Mouse (Mus musculus) gastrocnemius, postnatal 4 days (tissue): ENCODE measurements around the gene Cacna2d2. TPM values are rescaled to one million over a fixed set of nuclear protein-coding genes. Genes with fewer than 3 reads are reported as not detected.

Experiments used
- DNase-seq, 2 experiments: peaks; one replicate each; pipeline ENCODE4 v3.0.0; 2021 to 2022; ENCODE audit warnings: low spot score in 2 of 2, mixed read lengths in 2 of 2
- long read RNA-seq, 2 experiments: library from polyadenylated mRNA; stranded (forward); transcript quantifications; one replicate each; pipeline ENCODE4 v2.0.0; 2021
- total RNA-seq, 2 experiments: library from RNA; stranded (reverse); gene quantifications; 2 replicates each; pipeline ENCODE4 v1.2.3; 2021

The Cacna2d2 gene
- total RNA-seq: 1 to 10 TPM; 2.6 to 2.7 TPM
- long read RNA-seq, experiment 1: 0 reads
- long read RNA-seq, experiment 2: 0 reads

DNA sequence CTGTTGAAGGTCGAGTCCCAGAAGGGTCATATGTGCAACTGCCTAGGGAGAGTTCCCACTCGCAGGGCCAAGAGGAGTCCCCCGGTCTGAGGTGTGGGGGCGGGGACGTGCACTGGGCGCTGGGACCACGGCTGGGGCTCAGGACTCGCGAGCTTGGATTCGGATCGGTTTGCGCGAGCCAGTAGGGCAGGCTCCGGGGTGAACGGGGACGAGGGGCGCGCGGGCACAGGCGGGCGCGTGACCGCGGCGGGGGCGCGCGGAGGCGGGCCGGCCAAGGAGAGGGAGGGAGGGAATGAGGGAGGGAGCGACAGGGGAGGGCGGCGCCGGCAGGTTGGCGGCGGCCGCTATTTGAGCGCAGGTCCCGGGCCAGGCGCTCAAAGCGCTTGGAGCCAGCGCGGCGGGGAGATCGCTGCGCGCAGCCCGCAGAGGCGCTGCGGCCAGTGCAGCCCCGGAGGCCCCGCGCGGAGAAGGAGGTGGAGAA, at the start of gene Cacna2d2:
Gene Cacna2d2, plus strand, starts transcription at position 122 of the 481 bp plus-strand sequence.
- DNase-seq: peak; percentile 33 to 38

DNA sequence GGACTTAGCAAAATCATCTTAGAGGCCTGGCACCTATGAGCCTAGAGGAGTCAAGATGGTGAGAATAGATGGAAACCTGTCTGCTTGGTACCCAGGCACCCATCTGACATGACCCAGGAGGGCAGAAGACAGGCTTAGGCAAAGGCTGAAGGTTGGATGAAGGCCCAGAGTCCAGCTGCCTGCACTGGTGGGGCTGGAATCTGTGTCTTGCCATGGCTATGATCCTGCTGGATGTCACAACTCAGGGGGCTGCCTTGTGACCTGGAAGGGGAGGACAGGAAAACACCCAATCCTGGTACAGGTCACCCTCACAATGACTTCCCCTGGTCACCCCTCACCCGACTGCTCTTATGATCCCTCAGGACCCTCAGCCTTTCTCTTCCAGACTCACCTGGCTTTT, 44.6 kb upstream of the Cacna2d2 start:
- DNase-seq: no peak

DNA sequence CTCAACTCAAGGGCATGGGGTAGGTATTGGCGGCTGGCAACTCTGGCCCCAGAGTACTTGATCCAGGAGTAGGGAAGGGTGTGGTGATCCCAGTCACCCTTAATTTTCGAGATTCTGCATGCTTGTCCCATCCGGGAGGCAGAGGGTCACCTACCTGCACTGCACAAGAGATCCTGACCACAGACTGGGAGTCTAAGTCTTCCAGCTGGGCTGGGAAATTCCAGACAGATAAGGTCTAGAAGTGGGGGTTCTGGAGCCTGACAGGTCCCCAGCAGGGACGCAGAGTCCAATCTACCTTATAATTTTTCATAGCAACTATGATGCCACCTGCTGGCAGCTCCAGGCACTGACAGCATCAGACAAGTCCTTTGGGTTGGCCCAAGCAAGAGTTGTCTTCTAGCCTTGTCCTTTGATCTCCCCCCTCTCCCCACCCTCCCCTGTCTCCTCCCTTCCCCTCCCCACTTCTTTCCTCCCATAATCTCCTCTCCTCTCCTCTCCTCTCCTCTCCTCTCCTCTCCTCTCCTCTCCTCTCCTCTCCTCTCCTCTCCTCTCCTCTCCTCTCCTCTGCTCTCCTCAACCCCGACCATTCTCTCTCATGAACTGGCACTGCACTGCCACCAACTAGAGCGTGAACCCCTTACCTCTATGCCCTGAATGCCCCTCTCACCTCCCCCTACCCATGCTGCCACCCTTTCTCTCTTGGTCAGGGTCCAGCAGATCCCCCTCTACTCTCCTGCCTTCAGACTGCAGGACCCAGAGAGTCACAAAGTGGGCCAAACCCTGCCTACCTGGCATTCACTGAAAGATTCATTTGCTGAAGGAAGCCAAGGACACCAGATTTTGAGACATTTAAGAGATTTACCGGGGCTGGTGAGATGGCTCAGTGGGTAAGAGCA, 43.3 kb upstream of the Cacna2d2 start:
- peak; percentile 30 to 58 for DNase-seq

DNA sequence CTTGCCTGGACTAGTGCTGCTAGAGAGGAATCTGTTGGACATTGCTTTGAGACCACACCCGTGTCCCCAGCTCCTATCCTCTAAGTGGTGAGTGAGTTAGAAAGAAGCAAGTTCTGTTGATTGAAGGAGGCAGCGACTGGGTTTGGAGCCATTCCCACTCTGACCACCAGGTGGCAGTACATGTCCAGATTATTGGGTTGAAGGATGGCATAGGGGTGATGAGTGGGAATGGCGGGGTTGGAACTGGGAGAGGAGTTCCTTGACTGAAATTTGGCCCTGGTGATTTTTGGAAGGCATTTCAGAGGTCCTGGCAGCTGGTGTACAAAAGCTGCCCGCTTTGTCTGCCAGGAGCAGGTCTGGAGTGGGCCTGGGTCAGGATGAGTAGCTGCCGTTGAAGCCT, 41.8 kb upstream of the Cacna2d2 start:
- peak; percentile 41 to 71 for DNase-seq

DNA sequence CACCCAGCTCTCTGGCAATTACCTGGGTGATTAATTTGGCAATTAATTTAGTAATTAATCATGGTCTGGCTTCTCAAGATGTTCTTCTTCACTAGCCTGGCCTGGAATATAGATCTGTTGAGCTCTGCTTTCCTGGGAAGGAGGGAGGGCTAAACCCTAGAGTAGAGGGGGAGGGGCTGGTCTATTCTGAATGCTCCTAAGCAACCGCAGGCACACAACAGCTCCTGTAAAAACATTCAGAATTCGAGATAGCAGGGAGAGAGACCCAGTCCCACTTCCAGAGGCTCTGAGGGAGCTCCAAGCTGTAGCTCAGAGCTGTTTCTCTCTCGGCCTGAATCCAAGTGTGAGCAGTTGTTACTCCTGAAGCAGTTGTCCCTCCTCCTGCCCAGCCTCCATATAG, 38.4 kb upstream of the Cacna2d2 start:
- DNase-seq: no peak

DNA sequence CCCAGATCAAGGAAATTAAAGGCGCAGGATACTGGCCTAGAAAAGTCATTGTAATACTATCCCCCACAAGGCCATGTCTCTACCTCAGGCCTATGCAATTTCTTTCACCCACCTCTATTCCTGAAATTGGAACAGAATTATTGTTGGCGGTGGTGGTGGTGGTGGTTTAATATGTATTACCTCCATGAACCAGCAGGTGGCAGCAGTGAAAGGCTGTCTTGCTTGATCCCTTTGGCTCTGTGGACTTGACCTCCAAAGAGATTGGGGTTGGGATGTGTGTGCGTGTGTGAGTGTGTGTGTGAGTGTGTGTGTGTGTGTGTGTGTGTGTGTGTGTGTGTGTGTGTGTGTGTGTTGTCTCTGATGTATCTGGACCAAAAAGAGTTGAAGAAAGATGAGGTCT, 32.8 kb upstream of the Cacna2d2 start:
- peak; percentile 38 to 53 for DNase-seq

DNA sequence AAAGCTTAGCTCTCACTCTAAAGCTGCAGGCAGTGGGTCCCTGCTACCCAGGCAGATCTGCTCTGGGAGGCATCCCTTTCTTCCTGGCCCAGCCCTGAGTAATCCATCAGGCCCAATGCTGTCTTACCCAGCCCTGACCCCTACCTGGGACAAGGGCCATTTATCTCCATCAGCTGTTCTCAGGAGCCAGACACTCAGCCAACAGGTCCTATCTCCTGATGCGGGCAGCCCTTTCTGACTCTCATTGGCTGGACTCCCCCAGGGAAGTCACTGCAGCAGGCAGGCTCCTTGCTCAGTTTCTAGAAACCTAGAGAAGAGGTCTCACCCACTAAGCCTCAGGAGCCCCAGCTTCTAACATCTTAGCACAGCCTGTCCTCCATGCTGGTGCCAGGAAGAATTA, 31.1 kb upstream of the Cacna2d2 start:
- DNase-seq: no peak

DNA sequence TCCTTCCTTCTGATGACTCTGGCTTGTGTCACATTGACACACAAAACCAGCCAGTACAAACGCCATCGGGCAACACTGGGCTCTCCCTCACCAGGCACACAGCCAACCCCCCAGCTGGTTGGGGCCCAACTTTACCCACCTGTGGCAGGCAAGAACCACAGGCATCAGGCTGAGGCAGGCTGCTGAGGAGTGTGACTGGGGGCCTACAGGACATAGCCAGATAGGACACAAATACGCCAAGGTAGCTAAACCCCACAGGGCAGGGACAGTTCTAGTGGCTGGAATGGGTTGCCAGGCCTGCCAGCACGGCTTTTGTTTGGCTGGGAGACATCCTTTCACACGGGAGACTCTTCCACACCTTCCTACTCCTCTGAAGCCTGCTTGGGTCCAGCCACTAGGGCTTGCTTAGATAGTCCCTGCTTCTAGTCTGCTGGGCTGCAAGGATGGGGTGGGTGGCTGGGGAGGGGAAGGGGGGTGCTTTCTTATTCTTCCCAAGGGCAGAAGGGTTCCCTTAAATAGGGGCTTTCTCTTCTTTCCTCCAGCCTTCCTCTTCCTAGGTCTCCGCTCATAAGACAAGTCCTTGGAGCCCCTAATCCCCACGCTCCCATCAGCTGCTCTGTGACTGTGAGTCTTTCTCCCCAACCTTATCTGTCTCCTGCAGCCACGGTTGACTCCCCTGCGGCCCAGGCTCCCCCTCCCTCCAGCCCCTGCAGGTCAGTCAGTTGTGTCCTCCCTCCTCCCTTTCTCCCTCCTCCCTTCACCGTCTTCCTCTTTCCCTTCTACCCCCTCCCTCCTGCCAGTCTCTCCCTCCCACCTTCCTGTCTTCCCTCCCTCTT, 29.9 kb upstream of the Cacna2d2 start:
- no peak for DNase-seq

DNA sequence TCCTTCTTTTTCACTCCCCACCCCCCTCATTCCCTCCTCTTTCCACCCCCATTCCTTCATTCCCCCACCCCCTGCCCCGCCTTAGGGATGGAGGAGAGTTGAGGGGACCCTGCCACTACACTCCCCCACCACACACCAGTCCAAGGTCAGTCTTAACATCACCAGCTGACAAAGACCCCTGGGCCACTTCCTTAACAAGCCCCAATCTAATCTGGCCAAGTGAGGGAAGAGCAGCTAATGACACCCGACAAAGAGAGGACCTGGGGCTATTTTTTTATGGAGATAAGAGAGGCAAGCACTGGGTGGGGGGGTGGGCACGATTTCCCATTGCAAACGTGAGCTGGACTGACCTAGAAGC, 29.3 kb upstream of the Cacna2d2 start:
- no peak for DNase-seq

DNA sequence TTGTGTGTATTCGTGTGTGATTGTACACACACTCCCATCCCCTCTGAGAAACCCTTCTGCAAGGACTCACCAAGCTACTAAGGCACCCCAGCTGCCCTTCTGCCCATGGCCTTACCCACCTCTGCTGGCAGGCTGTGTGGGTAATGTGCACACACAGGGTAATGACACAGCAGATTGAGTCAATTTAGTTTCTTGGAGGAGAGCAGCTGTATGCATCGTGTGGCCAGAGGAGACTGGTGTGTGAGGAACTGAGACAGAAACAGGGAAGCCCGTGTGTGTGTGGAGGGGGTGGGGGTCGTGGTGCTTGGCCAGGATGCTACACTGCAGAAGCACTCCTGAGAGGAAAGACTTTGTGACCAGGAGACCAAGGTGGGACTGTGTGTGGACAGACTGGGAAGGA, 27.0 kb upstream of the Cacna2d2 start:
- no peak for DNase-seq

DNA sequence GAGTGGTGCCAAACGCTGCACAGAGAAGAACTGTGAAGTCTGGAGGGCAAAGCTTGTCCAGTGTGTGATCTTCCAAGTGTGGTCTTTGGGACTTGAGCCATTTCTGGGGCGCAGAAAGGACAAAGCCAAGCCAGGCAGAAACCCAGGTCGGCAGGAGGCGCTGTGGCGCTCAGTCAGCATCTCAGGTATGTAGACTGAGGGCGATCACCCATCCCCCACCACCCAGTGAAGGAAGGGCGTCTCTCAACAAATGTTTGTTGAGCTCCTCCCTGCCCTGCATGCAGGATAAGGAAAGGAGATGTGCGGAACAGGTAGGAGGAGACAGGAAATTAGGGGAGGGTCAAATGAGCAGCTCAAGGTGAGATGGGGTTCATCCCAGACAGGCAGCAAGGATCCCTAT, 24.8 kb upstream of the Cacna2d2 start:
- DNase-seq: no peak

DNA sequence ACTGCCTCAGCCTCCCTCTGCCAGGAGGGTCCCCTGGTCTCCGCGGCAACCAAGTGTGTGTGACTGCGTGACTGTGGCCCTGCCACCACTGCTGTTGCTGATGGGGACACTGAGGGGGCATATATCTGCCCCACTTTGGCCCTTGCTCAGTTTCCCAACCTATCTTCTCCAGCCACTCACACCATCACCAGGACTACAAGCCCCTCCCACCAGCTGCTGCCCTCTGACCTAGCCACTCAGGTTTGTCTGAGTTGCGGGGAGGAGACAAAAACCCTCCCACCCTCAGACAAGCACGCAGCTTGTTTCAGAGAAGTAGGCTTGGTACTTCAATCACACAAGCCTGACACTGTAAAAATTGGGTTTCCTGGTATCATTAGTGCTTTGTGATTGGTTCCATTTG, 24.0 kb upstream of the Cacna2d2 start:
- no peak for DNase-seq

DNA sequence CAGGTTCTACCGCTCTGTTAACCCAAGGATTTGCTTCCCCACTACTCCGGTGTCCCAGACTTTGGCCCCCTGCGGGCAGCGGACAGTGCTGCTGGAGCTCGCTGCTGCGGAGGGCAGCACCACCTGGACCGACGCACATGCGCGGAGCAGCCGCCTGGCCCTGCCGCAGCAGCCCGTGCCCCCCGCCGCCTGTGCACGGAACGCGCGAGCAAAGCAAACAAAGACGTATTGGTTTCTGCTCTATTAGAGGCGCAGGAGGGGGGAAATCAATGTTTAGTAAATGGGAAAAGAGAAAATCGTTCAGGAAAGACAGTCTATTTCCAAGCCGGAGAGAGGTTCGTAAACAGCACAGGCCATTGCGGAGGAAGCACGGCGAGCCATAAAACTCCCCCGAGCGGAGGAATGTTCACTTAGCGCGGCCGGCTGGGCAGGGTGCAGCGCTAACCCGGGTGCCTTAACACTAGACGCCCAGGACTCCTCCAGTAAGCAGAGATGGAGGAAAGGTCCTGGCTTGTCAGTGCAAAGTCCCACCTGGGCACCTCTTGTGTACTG, 21.4 kb upstream of the Cacna2d2 start:
- no peak for DNase-seq

DNA sequence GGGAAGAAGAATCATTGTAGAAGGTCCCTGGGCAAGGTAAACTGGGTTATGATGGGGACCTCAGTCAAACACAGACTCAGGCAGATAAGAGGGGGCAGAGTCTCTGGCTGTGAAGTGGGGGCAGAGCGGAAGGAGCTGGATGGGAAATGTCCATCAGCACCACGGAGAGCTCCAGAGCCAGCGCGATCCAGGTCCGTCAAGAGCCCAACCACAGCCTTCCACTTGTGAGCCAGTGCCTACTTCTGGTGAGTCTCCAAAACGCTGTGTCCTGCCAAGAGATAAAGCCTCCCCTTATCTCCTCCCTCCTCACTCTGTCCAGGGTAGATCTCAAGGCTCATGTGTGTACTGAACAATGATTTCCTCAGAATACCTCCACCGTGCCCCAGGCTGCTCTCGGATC, 17.7 kb upstream of the Cacna2d2 start:
- peak in 1 of 2 experiments; percentile 43 for DNase-seq

DNA sequence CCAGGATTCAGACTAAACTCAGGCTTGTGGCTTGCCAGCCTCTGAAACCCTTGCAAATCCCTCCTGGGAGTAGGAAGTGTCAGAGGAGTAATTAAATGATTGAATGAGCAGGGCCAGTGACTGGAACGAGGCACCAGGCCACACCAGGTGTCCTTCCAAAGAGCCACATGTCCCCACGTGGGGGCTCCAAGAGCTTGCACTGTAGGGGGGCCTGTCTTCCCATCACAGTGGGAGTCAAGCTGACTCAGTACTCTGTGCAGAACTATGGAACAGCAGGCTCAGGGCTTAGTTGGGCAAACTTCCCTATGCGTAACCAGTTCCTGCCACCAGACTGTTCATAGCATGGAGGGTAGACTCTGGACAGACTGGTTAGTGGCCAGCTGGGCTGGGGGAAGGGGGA, 15.0 kb upstream of the Cacna2d2 start:
- DNase-seq: no peak

DNA sequence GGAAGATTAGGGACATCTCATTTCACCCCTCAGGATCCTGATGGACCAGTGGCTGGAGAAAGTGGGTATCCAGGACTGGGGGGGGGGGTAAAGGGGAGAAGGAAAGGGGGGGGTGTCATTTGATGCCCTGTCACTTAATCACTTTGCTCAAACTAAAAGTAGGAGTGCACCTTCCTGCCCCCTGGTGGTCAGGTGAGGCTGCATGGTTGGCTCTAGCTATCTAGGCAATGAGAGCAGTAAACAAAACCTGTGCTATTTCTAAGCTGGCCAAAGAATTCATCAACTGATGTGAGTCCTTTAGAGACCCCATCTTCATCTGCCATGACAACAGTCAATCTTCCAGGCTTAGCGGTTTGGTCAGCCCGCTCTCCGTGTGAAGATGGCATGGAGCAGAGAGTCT, 12.7 kb upstream of the Cacna2d2 start:
- DNase-seq: no peak

DNA sequence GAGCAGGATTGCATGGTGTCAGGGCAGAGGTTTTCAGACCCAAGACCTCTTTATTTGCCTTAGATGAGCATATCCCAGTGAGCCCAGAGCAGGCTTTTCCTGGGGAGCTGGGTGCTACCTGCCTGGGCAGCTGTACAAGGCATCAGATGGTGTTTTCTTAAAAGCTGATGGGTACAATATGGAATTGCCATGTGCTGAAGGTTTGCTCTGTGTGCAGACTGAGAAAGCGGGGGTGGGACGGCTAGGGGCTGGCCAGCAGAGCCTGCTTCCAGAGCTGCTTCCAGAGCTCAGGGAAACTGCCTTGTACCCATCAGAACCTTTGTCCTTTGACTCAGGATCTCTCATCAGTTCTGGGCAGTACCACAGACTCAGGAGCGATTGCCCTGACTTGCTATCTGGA, 11.7 kb upstream of the Cacna2d2 start:
- DNase-seq: no peak

DNA sequence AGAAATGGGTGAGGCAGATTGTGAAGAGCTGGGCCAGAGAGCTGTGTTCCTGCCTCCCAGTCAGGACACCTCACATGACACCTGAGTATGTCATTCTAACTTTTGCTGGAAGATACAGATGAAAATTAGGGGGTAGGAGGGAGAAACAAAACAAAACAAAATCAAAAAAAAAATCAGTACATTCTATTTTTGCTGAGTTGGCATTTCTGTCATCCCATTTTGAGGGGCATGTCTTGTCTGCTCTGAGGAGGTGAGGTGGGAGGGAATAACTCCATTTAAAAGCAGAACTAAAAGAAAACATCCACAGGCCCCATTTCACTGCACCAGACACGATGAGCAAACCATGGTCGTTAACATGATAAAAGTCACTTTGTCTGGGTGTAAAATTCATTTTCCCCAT, 11.1 kb upstream of the Cacna2d2 start:
- DNase-seq: no peak

DNA sequence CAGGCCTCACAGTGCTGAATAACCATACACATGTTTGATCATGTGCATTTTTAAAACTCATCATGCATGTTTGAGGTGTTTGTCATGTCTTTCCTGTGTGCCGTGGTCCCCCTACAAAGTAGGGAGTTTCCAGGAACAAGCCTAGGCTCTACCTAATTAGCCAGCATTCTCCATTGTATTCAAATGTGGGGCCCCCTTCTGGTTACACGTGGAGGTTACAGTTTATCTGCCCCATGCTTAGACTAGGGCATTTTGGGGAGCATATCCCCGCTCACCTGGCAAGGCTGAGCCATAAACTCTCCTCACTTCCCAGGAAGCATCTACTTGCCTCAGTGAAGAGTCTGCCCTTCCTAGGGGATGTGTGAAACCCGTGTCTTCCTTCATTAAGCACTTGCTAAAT, 3.0 kb upstream of the Cacna2d2 start:
- DNase-seq: no peak

DNA sequence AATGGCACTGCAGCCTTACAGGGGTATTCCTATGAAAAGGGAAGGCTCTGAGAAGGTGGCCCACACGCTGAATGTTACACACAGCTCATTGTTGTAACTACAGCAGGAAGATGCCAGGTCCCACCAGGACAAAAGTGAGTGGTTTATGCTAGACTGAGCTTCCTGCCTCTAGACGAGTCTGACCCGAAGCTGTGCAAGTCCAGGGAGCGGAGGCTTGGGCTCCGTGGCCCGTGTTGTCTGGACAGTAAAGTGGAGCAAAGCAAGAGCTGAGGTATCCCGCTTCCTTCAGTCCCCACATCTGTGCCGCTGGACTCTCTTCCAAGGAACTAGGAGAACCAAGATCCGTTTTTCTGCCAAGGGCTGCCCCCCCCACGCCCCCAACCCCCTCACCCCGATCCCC, 444 bp upstream of the Cacna2d2 start:
- DNase-seq: no peak

DNA sequence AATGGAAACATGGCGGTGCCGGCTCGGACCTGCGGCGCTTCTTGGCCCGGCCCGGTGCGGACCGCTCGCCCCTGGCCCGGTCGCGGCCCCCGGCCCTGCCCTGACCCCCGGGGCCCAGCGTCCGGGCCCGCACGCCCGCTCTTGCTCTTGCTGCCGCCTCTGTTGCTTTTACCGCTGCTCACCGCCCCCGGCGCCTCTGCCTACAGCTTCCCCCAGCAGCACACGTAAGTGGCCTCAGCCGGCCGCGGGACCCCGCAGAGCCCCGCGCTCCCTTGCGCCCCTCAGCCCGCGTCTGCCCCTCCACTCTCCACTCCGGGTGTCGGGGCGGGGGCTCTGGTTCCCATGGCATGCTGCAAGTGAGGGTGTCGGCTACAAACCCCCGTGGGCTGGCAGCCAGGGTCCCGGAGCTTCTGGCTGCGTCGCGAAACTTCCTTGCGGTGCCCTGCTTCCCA, 674 bp downstream of the Cacna2d2 start:
- DNase-seq: no peak
